Mouse (Mus musculus): Measurements from ENCODE around the gene Gm14443. TPM values are rescaled to one million over a fixed set of nuclear protein-coding genes. Genes with fewer than 3 reads are reported as not detected.
"Not testable (repeated sequence)": the region's sequence is repeated elsewhere in the genome, so short reads cannot be mapped to it uniquely, and the experiment has no call there.

Gm14443 gene
- total RNA-seq (2015; ENCODE audit: low replicate concordance) (not detected in 2 replicates), total RNA-seq (2017; ENCODE audit: low replicate concordance) (not detected in 2 replicates)

- not testable (repeated sequence) for ATAC-seq (replicated peaks; ENCODE audit: low FRiP score, poor library complexity, severe bottlenecking)
Observed at GRCm38 (mm10) chr2:175175401-175176180, at the start of gene Gm14443. TSS of gene Gm14443 (minus strand) at chr2:175175871.

GRCm38 (mm10) chr2:175206732-175207131, 31.1 kb upstream of the Gm14443 start, which contains the start of gene Gm14391:
TSS of gene Gm14391 (minus strand) at chr2:175206917.
- not testable (repeated sequence) for ATAC-seq (replicated peaks; ENCODE audit: low FRiP score, poor library complexity, severe bottlenecking)

- ATAC-seq (replicated peaks; ENCODE audit: low FRiP score, poor library complexity, severe bottlenecking), result not testable (repeated sequence)
Observed at GRCm38 (mm10) chr2:175179008-175179407, 3.3 kb upstream of the Gm14443 start.

- no peak for ATAC-seq (replicated peaks; ENCODE audit: low FRiP score, poor library complexity, severe bottlenecking)
Observed at GRCm38 (mm10) chr2:175176312-175176711, 641 bp upstream of the Gm14443 start.

- ATAC-seq (replicated peaks; ENCODE audit: low FRiP score, poor library complexity, severe bottlenecking), result not testable (repeated sequence)
Observed at GRCm38 (mm10) chr2:175174058-175174457, 1.6 kb downstream of the Gm14443 start.

- ATAC-seq (replicated peaks; ENCODE audit: low FRiP score, poor library complexity, severe bottlenecking), result not testable (repeated sequence)
Observed at GRCm38 (mm10) chr2:175172906-175173595, 2.6 kb downstream of the Gm14443 start.

- ATAC-seq (replicated peaks; ENCODE audit: low FRiP score, poor library complexity, severe bottlenecking), result no peak
Observed at GRCm38 (mm10) chr2:175172123-175172522, 3.5 kb downstream of the Gm14443 start.

- not testable (repeated sequence) for ATAC-seq (replicated peaks; ENCODE audit: low FRiP score, poor library complexity, severe bottlenecking)
Observed at GRCm38 (mm10) chr2:175166870-175167269, 8.8 kb downstream of the Gm14443 start.

GRCm38 (mm10) chr2:175165110-175165509, 10.6 kb downstream of the Gm14443 start:
- ATAC-seq (replicated peaks; ENCODE audit: low FRiP score, poor library complexity, severe bottlenecking), result not testable (repeated sequence)

- not testable (repeated sequence) for ATAC-seq (replicated peaks; ENCODE audit: low FRiP score, poor library complexity, severe bottlenecking)
Observed at GRCm38 (mm10) chr2:175161438-175161837, 14.2 kb downstream of the Gm14443 start.

GRCm38 (mm10) chr2:175158642-175159041, 17.0 kb downstream of the Gm14443 start:
- ATAC-seq (replicated peaks; ENCODE audit: low FRiP score, poor library complexity, severe bottlenecking), result no peak

GRCm38 (mm10) chr2:175156696-175157095, 19.0 kb downstream of the Gm14443 start:
- no peak for ATAC-seq (replicated peaks; ENCODE audit: low FRiP score, poor library complexity, severe bottlenecking)

GRCm38 (mm10) chr2:175141993-175142295, 33.7 kb downstream of the Gm14443 start, which contains the start of gene Gm14399:
TSS of gene Gm14399 (minus strand) at chr2:175142012.
- ATAC-seq (replicated peaks; ENCODE audit: low FRiP score, poor library complexity, severe bottlenecking), result not testable (repeated sequence)

GRCm38 (mm10) chr2:175141118-175141992, 34.3 kb downstream of the Gm14443 start:
- ATAC-seq (replicated peaks; ENCODE audit: low FRiP score, poor library complexity, severe bottlenecking), result not testable (repeated sequence)

- ATAC-seq (replicated peaks; ENCODE audit: low FRiP score, poor library complexity, severe bottlenecking), result not testable (repeated sequence)
Observed at GRCm38 (mm10) chr2:175140624-175141023, 35.0 kb downstream of the Gm14443 start.

Other genes with a start within 250 kb of the Gm14443 start
- not detected in 2 replicates for gene Gm14444, start 165.6 kb downstream of the Gm14443 start, total RNA-seq (2015; ENCODE audit: low replicate concordance)
- not detected in 2 replicates for gene Gm14444, start 165.6 kb downstream of the Gm14443 start, total RNA-seq (2017; ENCODE audit: low replicate concordance)
- gene Gm14393, start 108.1 kb downstream of the Gm14443 start, total RNA-seq (2015; ENCODE audit: low replicate concordance), result not detected in 2 replicates
- not detected in 2 replicates for gene Gm14393, start 108.1 kb downstream of the Gm14443 start, total RNA-seq (2017; ENCODE audit: low replicate concordance)
- gene Gm14399, start 33.9 kb downstream of the Gm14443 start, total RNA-seq (2015; ENCODE audit: low replicate concordance), result 52.3 TPM in 1 of 2 replicates, not detected in the other
- 3.1 TPM in 1 of 2 replicates, not detected in the other for gene Gm14399, start 33.9 kb downstream of the Gm14443 start, total RNA-seq (2017; ENCODE audit: low replicate concordance)
- 3.1 and 24.0 TPM in 2 replicates for gene Gm14391, start 31.0 kb upstream of the Gm14443 start, total RNA-seq (2015; ENCODE audit: low replicate concordance)
- 5.4 and 10.2 TPM in 2 replicates for gene Gm14391, start 31.0 kb upstream of the Gm14443 start, total RNA-seq (2017; ENCODE audit: low replicate concordance)
- gene Gm14440, start 99.3 kb upstream of the Gm14443 start, total RNA-seq (2015; ENCODE audit: low replicate concordance), result 0.77 and 2.7 TPM in 2 replicates
- gene Gm14440, start 99.3 kb upstream of the Gm14443 start, total RNA-seq (2017; ENCODE audit: low replicate concordance), result 1.5 and 2.9 TPM in 2 replicates
- 2.5 and 11.5 TPM in 2 replicates for gene Gm4631, start 162.3 kb upstream of the Gm14443 start, total RNA-seq (2015; ENCODE audit: low replicate concordance)
- 2.6 and 7.9 TPM in 2 replicates for gene Gm4631, start 162.3 kb upstream of the Gm14443 start, total RNA-seq (2017; ENCODE audit: low replicate concordance)
- gene Zfp968, start 196.6 kb upstream of the Gm14443 start, total RNA-seq (2015; ENCODE audit: low replicate concordance), result 1.3 TPM in 1 of 2 replicates, not detected in the other
- not detected in 2 replicates for gene Zfp968, start 196.6 kb upstream of the Gm14443 start, total RNA-seq (2017; ENCODE audit: low replicate concordance)